35 mouse cellular contexts compared by ENCODE assay signal in genomic region chr19:44045847-44046246, GRCm38 (mm10). TPM values are rescaled to one million over a fixed set of nuclear protein-coding genes. Genes with fewer than 3 reads are reported as not detected.
DNase-seq lines count a peak whose midpoint lies in the region; ATAC-seq and TF ChIP-seq lines count a peak whose summit lies in the region.
"Had no signal": no experiment of that assay in that cellular context is flagged by ENCODE, and none has a peak within 500 bp of the region (broad histone marks: within the 10 kb centered on the region; RNA-seq: fewer than 3 reads in every experiment).

No protein-coding gene starts in this region.

- TF ChIP-seq CTCF in MEL (IDR thresholded peaks at IDR 0.05 in 2 of 3, conservative IDR thresholded peaks at IDR 0.05 in 1 of 3; ENCODE audit: control insufficient read depth in 1 of 3, insufficient read depth in 1 of 3, low read depth in 2 of 3, low read length in 3 of 3, poor library complexity in 1 of 3, severe bottlenecking in 1 of 3), result no peak
- TF ChIP-seq CTCF in brain, embryonic 14.5 days (IDR thresholded peaks at IDR 0.05; ENCODE audit: borderline replicate concordance, extremely low read depth, insufficient read depth, insufficient read length), result no peak
- TF ChIP-seq CTCF in intestine, postnatal 0 days (IDR thresholded peaks at IDR 0.05; ENCODE audit: low read depth), result no peak

- no peaks in the 10 kb centered on the region for H3K9me3 ChIP-seq in heart, embryonic 12.5 days (replicated peaks)
- no peaks in the 10 kb centered on the region for H3K9me3 ChIP-seq in MEL (replicated peaks; ENCODE audit: insufficient read depth, low read length)
- H3K9me3 ChIP-seq in intestine, postnatal 0 days (ENCODE audit: control insufficient read depth), result no peaks in the 10 kb centered on the region
- H3K9me3 ChIP-seq: embryonic facial prominence, embryonic 10.5 days; embryonic facial prominence, embryonic 13.5 days; forebrain, embryonic 12.5 days; forebrain, embryonic 15.5 days; G1E; heart, embryonic 15.5 days; hindbrain, embryonic 10.5 days; hindbrain, embryonic 13.5 days had no signal

- no peaks in the 10 kb centered on the region for H3K4me1 ChIP-seq in heart, embryonic 12.5 days (replicated peaks)
- H3K4me1 ChIP-seq in MEL (ENCODE audit: control insufficient read depth in 1 of 2, insufficient read depth in 2 of 2, low read length in 2 of 2), result peaks cover 4 to 10% of the 10 kb centered on the region in 2 experiments; a peak in 3 of 4 replicates
- 0 out of 2 replicates have a peak, but pooled peaks cover 6% of the 10 kb centered on the region for H3K4me1 ChIP-seq in intestine, postnatal 0 days (replicated peaks; ENCODE audit: control insufficient read depth, insufficient read depth, low read length)
- H3K4me1 ChIP-seq: embryonic facial prominence, embryonic 10.5 days; embryonic facial prominence, embryonic 13.5 days; forebrain, embryonic 15.5 days; heart, embryonic 15.5 days; hindbrain, embryonic 10.5 days had no signal

- ATAC-seq in heart, embryonic 12.5 days (ENCODE audit: insufficient number of reproducible peaks, low FRiP score), result no peak
- ATAC-seq in intestine, postnatal 0 days, result no peak
- ATAC-seq: activated CD4-positive, CD25-positive, alpha-beta regulatory T cell, adult 4 months; forebrain, embryonic 15.5 days; hindbrain, postnatal 0 days; inflammation-experienced regulatory T-cells, adult 6 months; intestine, embryonic 16.5 days had no signal

- peak; percentile 3 for DNase-seq in heart, adult 11 months
- DNase-seq in MEL (ENCODE audit: low read depth, low spot score), result peak; percentile 77
- DNase-seq in brain, embryonic 14.5 days (ENCODE audit: low read depth), result peak; percentile 1
- no peak for DNase-seq in thymus, postnatal 25 days
- no peak for DNase-seq in layer of hippocampus, adult 9-10 months (ENCODE audit: low spot score)
- DNase-seq: adrenal gland, postnatal 10 days; adrenal gland, postnatal 36 days; cerebellum, adult 11 months; cerebellum, adult 8-10 months; cerebellum, postnatal 10 days; cerebellum, postnatal 36 days; embryo, embryonic 11 days; gastrocnemius, postnatal 10 days; gastrocnemius, postnatal 36 days; heart, postnatal 10 days; heart, postnatal 36 days had no signal

- WGBS in heart, embryonic 12.5 days, result 79% methylated on average over 3 of the region's 3 CpGs
- 84% methylated on average over 3 of the region's 3 CpGs for WGBS in intestine, postnatal 0 days

- no peak for TF ChIP-seq POLR2A in MEL (IDR thresholded peaks at IDR 0.05; ENCODE audit: control insufficient read depth in 1 of 2, insufficient read depth in 1 of 2, low read depth in 1 of 2, low read length in 2 of 2, poor library complexity in 1 of 2)
- no peak for TF ChIP-seq POLR2A in brain, embryonic 14.5 days (IDR thresholded peaks at IDR 0.05; ENCODE audit: borderline replicate concordance, extremely low read depth, insufficient read depth, insufficient read length, poor library complexity, severe bottlenecking)

- H3K27me3 ChIP-seq in heart, embryonic 12.5 days (replicated peaks), result no peaks in the 10 kb centered on the region
- no peaks in the 10 kb centered on the region for H3K27me3 ChIP-seq in MEL (ENCODE audit: control insufficient read depth in 1 of 2, insufficient read depth in 2 of 2, low read length in 2 of 2)
- no peaks in the 10 kb centered on the region for H3K27me3 ChIP-seq in intestine, postnatal 0 days (replicated peaks; ENCODE audit: control insufficient read depth, insufficient read depth, low read length)
- H3K27me3 ChIP-seq: embryonic facial prominence, embryonic 13.5 days; forebrain, embryonic 12.5 days; forebrain, embryonic 15.5 days; heart, embryonic 15.5 days; hindbrain, embryonic 13.5 days had no signal

- no peak overlapping the region for H3K4me3 ChIP-seq in heart, embryonic 12.5 days
- no peak overlapping the region for H3K4me3 ChIP-seq in MEL (ENCODE audit: control insufficient read depth in 1 of 2, insufficient read depth in 1 of 2, low read depth in 2 of 2, low read length in 2 of 2)
- no peak overlapping the region for H3K4me3 ChIP-seq in intestine, postnatal 0 days (ENCODE audit: low read depth, low read length)
- H3K4me3 ChIP-seq: embryonic facial prominence, embryonic 10.5 days; embryonic facial prominence, embryonic 13.5 days; erythroblast, embryonic 14.5 days; forebrain, embryonic 12.5 days; forebrain, embryonic 15.5 days; heart, embryonic 15.5 days; hindbrain, embryonic 10.5 days; hindbrain, embryonic 13.5 days had no signal

- no peak overlapping the region for H3K27ac ChIP-seq in heart, embryonic 12.5 days (ENCODE audit: poor library complexity, severe bottlenecking)
- no peak overlapping the region for H3K27ac ChIP-seq in MEL (ENCODE audit: control insufficient read depth, low read depth, low read length)
- H3K27ac ChIP-seq in intestine, postnatal 0 days (ENCODE audit: low read depth, low read length), result no peak overlapping the region
- H3K27ac ChIP-seq: embryonic facial prominence, embryonic 10.5 days; embryonic facial prominence, embryonic 13.5 days; forebrain, embryonic 12.5 days; forebrain, embryonic 15.5 days; heart, embryonic 15.5 days; hindbrain, embryonic 10.5 days; hindbrain, embryonic 13.5 days; hindbrain, postnatal 0 days had no signal

- no peaks in the 10 kb centered on the region for H3K79me2 ChIP-seq in MEL (ENCODE audit: control insufficient read depth, insufficient read depth, low read length, poor library complexity)

- no peak overlapping the region for H3K4me2 ChIP-seq in heart, embryonic 12.5 days
- no peak overlapping the region for H3K4me2 ChIP-seq in intestine, postnatal 0 days (replicated peaks; ENCODE audit: low read depth)
- H3K4me2 ChIP-seq: embryonic facial prominence, embryonic 13.5 days; forebrain, embryonic 12.5 days; forebrain, embryonic 15.5 days; heart, embryonic 11.5 days; heart, embryonic 15.5 days; hindbrain, embryonic 13.5 days had no signal

- H3K9ac ChIP-seq in heart, embryonic 12.5 days, result no peak overlapping the region
- no peak overlapping the region for H3K9ac ChIP-seq in MEL (ENCODE audit: control insufficient read depth, low read depth, low read length, poor library complexity, severe bottlenecking)
- no peak overlapping the region for H3K9ac ChIP-seq in intestine, postnatal 0 days (ENCODE audit: low read depth, low read length)
- H3K9ac ChIP-seq: embryonic facial prominence, embryonic 13.5 days; forebrain, embryonic 12.5 days; forebrain, embryonic 15.5 days; heart, embryonic 15.5 days; hindbrain, embryonic 13.5 days had no signal

- no peak for TF ChIP-seq RAD21 in MEL (IDR thresholded peaks at IDR 0.05; ENCODE audit: low read depth, low read length)

- peaks cover 19% of the 10 kb centered on the region for H3K36me3 ChIP-seq in heart, embryonic 12.5 days
- peaks cover 21 to 32% of the 10 kb centered on the region in 2 experiments for H3K36me3 ChIP-seq in MEL (ENCODE audit: control insufficient read depth in 1 of 2, insufficient read depth in 2 of 2, low read length in 2 of 2)
- H3K36me3 ChIP-seq in intestine, postnatal 0 days (ENCODE audit: control insufficient read depth, insufficient read depth), result peaks cover 19% of the 10 kb centered on the region

- peak; percentile 44 to 78; a peak in 3 of 4 replicates for TF ChIP-seq EP300 in MEL (IDR thresholded peaks at IDR 0.05; ENCODE audit: low read depth in 1 of 2, low read length in 2 of 2)

TF ChIP-seq in MEL, 35 proteins besides CTCF, POLR2A, EP300 and RAD21 (continues in another document):
- TF ChIP-seq MYB (IDR thresholded peaks at IDR 0.05; ENCODE audit: low read depth, low read length) (no peak), CHD1 (IDR thresholded peaks at IDR 0.05; ENCODE audit: low read depth, low read length) (no peak), SMC3 (IDR thresholded peaks at IDR 0.05; ENCODE audit: low read depth, low read length) (no peak), MAX (IDR thresholded peaks at IDR 0.05; ENCODE audit: low read length) (peak; percentile 59; the same call in 1 of the 2 replicates), KAT2A (conservative IDR thresholded peaks at IDR 0.05; ENCODE audit: low read depth, low read length) (0 out of 2 replicates have a peak, but pooled peaks have one; percentile 22), MEF2A (IDR thresholded peaks at IDR 0.05; ENCODE audit: extremely low read depth, insufficient replicate concordance, low read depth, low read length, poor library complexity, severe bottlenecking) (no peak), CHD2 (IDR thresholded peaks at IDR 0.05; ENCODE audit: low read length) (no peak), ZC3H11A (IDR thresholded peaks at IDR 0.05; ENCODE audit: low read depth, low read length) (no peak), ZMIZ1 (IDR thresholded peaks at IDR 0.05; ENCODE audit: low read depth, low read length) (no peak), UBTF (IDR thresholded peaks at IDR 0.05; ENCODE audit: borderline replicate concordance, insufficient read depth, low read depth, low read length) (no peak), MAFK (IDR thresholded peaks at IDR 0.05; ENCODE audit: borderline replicate concordance, low read depth, low read length) (no peak), POLR2AphosphoS5 (IDR thresholded peaks at IDR 0.05; ENCODE audit: borderline replicate concordance, low read depth, low read length) (no peak)

RNA-seq across cellular contexts. Expression of gene Cyp2c23, which starts 16.8 kb away (rescaled TPM):
- polyA plus RNA-seq in heart, embryonic 12.5 days (2016; fragmentation: Nextera tagmentation; extraction: Ambion mirVana), result 0.09 TPM in 2 replicates
- total RNA-seq in MEL (2012; rRNA removed), result not detected in 2 replicates
- polyA plus RNA-seq in MEL (2012; ENCODE audit: insufficient read depth in 1 of 2, insufficient read length in 2 of 2, low read depth in 1 of 2, low replicate concordance in 2 of 2, missing spikeins in 1 of 2), result not detected
- 0.04 and 0.05 TPM in 2 replicates for polyA plus RNA-seq in brain, embryonic 14.5 days (2012; rRNA removed)
- 2.7 and 4.0 TPM in 2 replicates for polyA plus RNA-seq in intestine, postnatal 0 days (2015; fragmentation: Nextera tagmentation; extraction: Ambion mirVana)
- total RNA-seq: gastrocnemius, postnatal 10 days; granulocyte monocyte progenitor cell, adult 5-6 weeks; heart, adult 8-10 months; hindbrain, postnatal 0 days had no signal
- polyA plus RNA-seq: activated CD4-positive, CD25-positive, alpha-beta regulatory T cell, adult 4 months; embryonic facial prominence, embryonic 10.5 days; embryonic facial prominence, embryonic 13.5 days; erythroblast, embryonic 14.5 days; forebrain, embryonic 12.5 days; forebrain, embryonic 15.5 days; G1E; heart, embryonic 15.5 days; hindbrain, embryonic 10.5 days; hindbrain, embryonic 13.5 days; hindbrain, postnatal 0 days; inflammation-experienced regulatory T-cells, adult 6 months had no signal

RNA-seq across cellular contexts. Expression of gene Erlin1, which starts 23.7 kb away (rescaled TPM):
- 18.5 and 18.7 TPM in 2 replicates for polyA plus RNA-seq in heart, embryonic 12.5 days (2016; fragmentation: Nextera tagmentation; extraction: Ambion mirVana)
- 23.8 and 25.0 TPM in 2 replicates for total RNA-seq in MEL (2012; rRNA removed)
- 100 to 1,000 TPM in 1 of 2 experiments, 10 to 100 TPM in 1; 39.5 to 108 TPM for polyA plus RNA-seq in MEL (2012; ENCODE audit: insufficient read depth in 1 of 2, insufficient read length in 2 of 2, low read depth in 1 of 2, low replicate concordance in 2 of 2, missing spikeins in 1 of 2)
- polyA plus RNA-seq in brain, embryonic 14.5 days (2012; rRNA removed), result 18.3 and 19.6 TPM in 2 replicates
- polyA plus RNA-seq in intestine, postnatal 0 days (2015; fragmentation: Nextera tagmentation; extraction: Ambion mirVana), result 21.0 and 24.3 TPM in 2 replicates

RNA-seq across cellular contexts. Expression of gene Cpn1, which starts 59.5 kb away (rescaled TPM):
- 0.86 and 1.6 TPM in 2 replicates for polyA plus RNA-seq in heart, embryonic 12.5 days (2016; fragmentation: Nextera tagmentation; extraction: Ambion mirVana)
- total RNA-seq in MEL (2012; rRNA removed), result 0.27 and 0.39 TPM in 2 replicates
- polyA plus RNA-seq in MEL (2012; ENCODE audit: insufficient read depth in 1 of 2, insufficient read length in 2 of 2, low read depth in 1 of 2, low replicate concordance in 2 of 2, missing spikeins in 1 of 2), result under 1 TPM in 1 of 2 experiments, not detected in 1; 0.33 TPM
- 0.15 and 0.23 TPM in 2 replicates for polyA plus RNA-seq in brain, embryonic 14.5 days (2012; rRNA removed)
- 14.3 and 18.7 TPM in 2 replicates for polyA plus RNA-seq in intestine, postnatal 0 days (2015; fragmentation: Nextera tagmentation; extraction: Ambion mirVana)
- total RNA-seq: adrenal gland, adult 18-20 months; G1E; gastrocnemius, postnatal 10 days; gastrocnemius, postnatal 36 days; granulocyte monocyte progenitor cell, adult 5-6 weeks; heart, postnatal 10 days had no signal
- polyA plus RNA-seq: embryonic facial prominence, embryonic 13.5 days; G1E; inflammation-experienced regulatory T-cells, adult 6 months had no signal

Comparison
In these comparisons a context has a peak if more than half of its experiments do, and no peak if none do; other contexts are left out.
1. DNase-seq: peak in heart, adult 11 months (single experiment), MEL (single experiment) and brain, embryonic 14.5 days (single experiment); none in thymus, postnatal 25 days (single experiment) and layer of hippocampus, adult 9-10 months (single experiment).